Mouse (Mus musculus): ENCODE measurements around the gene Actn3. TPM values are rescaled to one million over a fixed set of nuclear protein-coding genes. Genes with fewer than 3 reads are reported as not detected.

Gene Actn3
- polyA plus RNA-seq, 1 experiment, result 0.06 TPM

GRCm38 (mm10) chr19:4842611-4843010, 35.1 kb downstream of the Actn3 start:
- no peak overlapping the region for H3K4me3 ChIP-seq (replicated peaks)
- H3K36me3 ChIP-seq (replicated peaks; ENCODE audit: low read length), result peaks cover 5% of the 10 kb centered on the region
- TF ChIP-seq FLI1 (IDR thresholded peaks at IDR 0.05; ENCODE audit: low read length) (no peak), GATA1 (IDR thresholded peaks at IDR 0.05; ENCODE audit: borderline replicate concordance, low read length) (no peak)
- H3K4me1 ChIP-seq, result peaks cover 29% of the 10 kb centered on the region
- H3K9me3 ChIP-seq, result no peaks in the 10 kb centered on the region
- peaks cover 40% of the 10 kb centered on the region for H3K27me3 ChIP-seq (replicated peaks)

- Histone ChIP-seq H3K4me3 (replicated peaks) (no peak overlapping the region), H3K9me3 (no peaks in the 10 kb centered on the region), H3K4me1 (peaks cover 36% of the 10 kb centered on the region), H3K27me3 (replicated peaks) (peaks cover 38% of the 10 kb centered on the region), H3K36me3 (replicated peaks; ENCODE audit: low read length) (peaks cover 20% of the 10 kb centered on the region)
- TF ChIP-seq FLI1 (IDR thresholded peaks at IDR 0.05; ENCODE audit: low read length) (no peak), GATA1 (IDR thresholded peaks at IDR 0.05; ENCODE audit: borderline replicate concordance, low read length) (no peak)
Observed at GRCm38 (mm10) chr19:4840848-4841247, 36.9 kb downstream of the Actn3 start.

GRCm38 (mm10) chr19:4839149-4839548, 38.6 kb downstream of the Actn3 start, which contains the start of the genes Ccs and Ccdc87:
Gene Ccs (minus strand): TSS chr19:4839332.
Gene Ccdc87 (plus strand): TSS chr19:4839366.
- TF ChIP-seq FLI1 (IDR thresholded peaks at IDR 0.05; ENCODE audit: low read length) (no peak), GATA1 (IDR thresholded peaks at IDR 0.05; ENCODE audit: borderline replicate concordance, low read length) (no peak)
- Histone ChIP-seq H3K9me3 (no peaks in the 10 kb centered on the region), H3K27me3 (replicated peaks) (peaks cover 31% of the 10 kb centered on the region), H3K4me3 (replicated peaks) (peak within 1 kb of the TSS; percentile 96), H3K36me3 (replicated peaks; ENCODE audit: low read length) (peaks cover 32% of the 10 kb centered on the region), H3K4me1 (peaks cover 36% of the 10 kb centered on the region)

GRCm38 (mm10) chr19:4838526-4839140, 39.1 kb downstream of the Actn3 start:
- Histone ChIP-seq H3K4me1 (peaks cover 36% of the 10 kb centered on the region), H3K36me3 (replicated peaks; ENCODE audit: low read length) (peaks cover 37% of the 10 kb centered on the region), H3K9me3 (no peaks in the 10 kb centered on the region), H3K27me3 (replicated peaks) (peaks cover 31% of the 10 kb centered on the region), H3K4me3 (replicated peaks) (peak overlapping the region; percentile 96)
- no peak for TF ChIP-seq GATA1 (IDR thresholded peaks at IDR 0.05; ENCODE audit: borderline replicate concordance, low read length)
- TF ChIP-seq FLI1 (IDR thresholded peaks at IDR 0.05; ENCODE audit: low read length), result no peak

- no peaks in the 10 kb centered on the region for H3K9me3 ChIP-seq
- peaks cover 42% of the 10 kb centered on the region for H3K4me1 ChIP-seq
- H3K27me3 ChIP-seq (replicated peaks), result peaks cover 24% of the 10 kb centered on the region
- H3K36me3 ChIP-seq (replicated peaks; ENCODE audit: low read length), result peaks cover 53% of the 10 kb centered on the region
- TF ChIP-seq GATA1 (IDR thresholded peaks at IDR 0.05; ENCODE audit: borderline replicate concordance, low read length), result no peak
- TF ChIP-seq FLI1 (IDR thresholded peaks at IDR 0.05; ENCODE audit: low read length), result no peak
- H3K4me3 ChIP-seq (replicated peaks), result no peak overlapping the region
Observed at GRCm38 (mm10) chr19:4837049-4837448, 40.7 kb downstream of the Actn3 start.

GRCm38 (mm10) chr19:4836096-4836495, 41.6 kb downstream of the Actn3 start:
- no peak overlapping the region for H3K4me3 ChIP-seq (replicated peaks)
- peaks cover 42% of the 10 kb centered on the region for H3K4me1 ChIP-seq
- H3K9me3 ChIP-seq, result no peaks in the 10 kb centered on the region
- peaks cover 60% of the 10 kb centered on the region for H3K36me3 ChIP-seq (replicated peaks; ENCODE audit: low read length)
- peaks cover 15% of the 10 kb centered on the region for H3K27me3 ChIP-seq (replicated peaks)
- TF ChIP-seq FLI1 (IDR thresholded peaks at IDR 0.05; ENCODE audit: low read length) (no peak), GATA1 (IDR thresholded peaks at IDR 0.05; ENCODE audit: borderline replicate concordance, low read length) (no peak)

GRCm38 (mm10) chr19:4833977-4834376, 43.7 kb downstream of the Actn3 start:
- TF ChIP-seq GATA1 (IDR thresholded peaks at IDR 0.05; ENCODE audit: borderline replicate concordance, low read length) (no peak), FLI1 (IDR thresholded peaks at IDR 0.05; ENCODE audit: low read length) (no peak)
- Histone ChIP-seq H3K4me3 (replicated peaks) (no peak overlapping the region), H3K9me3 (no peaks in the 10 kb centered on the region), H3K36me3 (replicated peaks; ENCODE audit: low read length) (peaks cover 81% of the 10 kb centered on the region), H3K27me3 (replicated peaks) (no peaks in the 10 kb centered on the region), H3K4me1 (peaks cover 29% of the 10 kb centered on the region)

GRCm38 (mm10) chr19:4829156-4829555, 48.6 kb downstream of the Actn3 start:
- no peak overlapping the region for H3K4me3 ChIP-seq (replicated peaks)
- H3K9me3 ChIP-seq, result no peaks in the 10 kb centered on the region
- H3K4me1 ChIP-seq, result peaks cover 12% of the 10 kb centered on the region
- H3K36me3 ChIP-seq (replicated peaks; ENCODE audit: low read length), result peaks cover 89% of the 10 kb centered on the region
- H3K27me3 ChIP-seq (replicated peaks), result no peaks in the 10 kb centered on the region
- TF ChIP-seq GATA1 (IDR thresholded peaks at IDR 0.05; ENCODE audit: borderline replicate concordance, low read length) (no peak), FLI1 (IDR thresholded peaks at IDR 0.05; ENCODE audit: low read length) (no peak)

- peaks cover 84% of the 10 kb centered on the region for H3K36me3 ChIP-seq (replicated peaks; ENCODE audit: low read length)
Observed at GRCm38 (mm10) chr19:4828444-4829114, 49.1 kb downstream of the Actn3 start.

GRCm38 (mm10) chr19:4820678-4821303, 56.9 kb downstream of the Actn3 start:
- Histone ChIP-seq H3K9me3 (peaks cover 4% of the 10 kb centered on the region), H3K36me3 (replicated peaks; ENCODE audit: low read length) (peaks cover 16% of the 10 kb centered on the region), H3K27me3 (replicated peaks) (no peaks in the 10 kb centered on the region), H3K4me1 (no peaks in the 10 kb centered on the region), H3K4me3 (replicated peaks) (no peak overlapping the region)
- TF ChIP-seq GATA1 (IDR thresholded peaks at IDR 0.05; ENCODE audit: borderline replicate concordance, low read length) (no peak), FLI1 (IDR thresholded peaks at IDR 0.05; ENCODE audit: low read length) (no peak)

More at GRCm38 (mm10) chr19:4828444-4829114, 49.1 kb downstream of the Actn3 start:
- peaks cover 12% of the 10 kb centered on the region for H3K4me1 ChIP-seq
- H3K9me3 ChIP-seq, result 0 out of 2 replicates have a peak, but pooled peaks cover 1% of the 10 kb centered on the region
- no peak for TF ChIP-seq FLI1 (IDR thresholded peaks at IDR 0.05; ENCODE audit: low read length)
- no peak for TF ChIP-seq GATA1 (IDR thresholded peaks at IDR 0.05; ENCODE audit: borderline replicate concordance, low read length)
- no peaks in the 10 kb centered on the region for H3K27me3 ChIP-seq (replicated peaks)
- H3K4me3 ChIP-seq (replicated peaks), result no peak overlapping the region

Measured in megakaryocyte, embryonic 14.5 days (primary cell).